Mouse (Mus musculus): Measurements from ENCODE around the gene Wipi2.

Gene Wipi2

GRCm38 (mm10) chr5:142627398-142627797 lies at the start of gene Wipi2:
Gene Wipi2, plus strand, starts transcription at chr5:142627698.
- no peak for DNase-seq (ENCODE audit: low spot score)

GRCm38 (mm10) chr5:142578192-142578591 lies 49.3 kb upstream of the Wipi2 start:
- DNase-seq (ENCODE audit: low spot score), result no peak

- peak; percentile 32 for DNase-seq (ENCODE audit: low spot score)
Observed at GRCm38 (mm10) chr5:142581517-142581916, 46.0 kb upstream of the Wipi2 start.

- no peak for DNase-seq (ENCODE audit: low spot score)
Observed at GRCm38 (mm10) chr5:142583616-142584126, 43.8 kb upstream of the Wipi2 start.

GRCm38 (mm10) chr5:142590953-142591616 lies 36.4 kb upstream of the Wipi2 start:
- DNase-seq (ENCODE audit: low spot score), result no peak

GRCm38 (mm10) chr5:142595698-142596097 lies 31.8 kb upstream of the Wipi2 start:
- DNase-seq (ENCODE audit: low spot score), result no peak

- no peak for DNase-seq (ENCODE audit: low spot score)
Observed at GRCm38 (mm10) chr5:142596723-142597122, 30.8 kb upstream of the Wipi2 start.

- DNase-seq (ENCODE audit: low spot score), result no peak
Observed at GRCm38 (mm10) chr5:142597648-142598390, 29.7 kb upstream of the Wipi2 start.

- no peak for DNase-seq (ENCODE audit: low spot score)
Observed at GRCm38 (mm10) chr5:142604379-142604778, 23.1 kb upstream of the Wipi2 start.

- no peak for DNase-seq (ENCODE audit: low spot score)
Observed at GRCm38 (mm10) chr5:142605288-142605687, 22.2 kb upstream of the Wipi2 start.

- DNase-seq (ENCODE audit: low spot score), result peak; percentile 56
Observed at GRCm38 (mm10) chr5:142608259-142608988, 19.1 kb upstream of the Wipi2 start, which contains the start of gene Mmd2. Gene Mmd2, minus strand, starts transcription at chr5:142608800.

- DNase-seq (ENCODE audit: low spot score), result no peak
Observed at GRCm38 (mm10) chr5:142608989-142609325, 18.5 kb upstream of the Wipi2 start.

GRCm38 (mm10) chr5:142610362-142610761 lies 17.1 kb upstream of the Wipi2 start:
- peak; percentile 46 for DNase-seq (ENCODE audit: low spot score)

- no peak for DNase-seq (ENCODE audit: low spot score)
Observed at GRCm38 (mm10) chr5:142614513-142614912, 13.0 kb upstream of the Wipi2 start.

- DNase-seq (ENCODE audit: low spot score), result peak; percentile 60
Observed at GRCm38 (mm10) chr5:142615638-142616037, 11.9 kb upstream of the Wipi2 start.

GRCm38 (mm10) chr5:142616326-142616725 lies 11.2 kb upstream of the Wipi2 start:
- DNase-seq (ENCODE audit: low spot score), result no peak

- no peak for DNase-seq (ENCODE audit: low spot score)
Observed at GRCm38 (mm10) chr5:142619866-142620265, 7.6 kb upstream of the Wipi2 start.

- no peak for DNase-seq (ENCODE audit: low spot score)
Observed at GRCm38 (mm10) chr5:142621421-142621820, 6.1 kb upstream of the Wipi2 start.

GRCm38 (mm10) chr5:142622134-142622533 lies 5.4 kb upstream of the Wipi2 start:
- no peak for DNase-seq (ENCODE audit: low spot score)

GRCm38 (mm10) chr5:142623080-142623479 lies 4.4 kb upstream of the Wipi2 start:
- no peak for DNase-seq (ENCODE audit: low spot score)

GRCm38 (mm10) chr5:142628726-142629662 lies 1.5 kb downstream of the Wipi2 start:
- peak; percentile 97 for DNase-seq (ENCODE audit: low spot score)

GRCm38 (mm10) chr5:142629663-142630025 lies 2.1 kb downstream of the Wipi2 start:
- DNase-seq (ENCODE audit: low spot score), result no peak
